Mouse (Mus musculus) left cerebral cortex, postnatal 36 days (tissue): Measurements from ENCODE around the gene Meioc. TPM values are rescaled to one million over a fixed set of nuclear protein-coding genes. Genes with fewer than 3 reads are reported as not detected.
"Not testable (repeated sequence)": the region's sequence is repeated elsewhere in the genome, so short reads cannot be mapped to it uniquely, and the experiment has no call there.

Experiments
- DNase-seq, 2 experiments: peaks; one replicate each; pipeline ENCODE4 v3.0.0; 2021 to 2022; ENCODE audit warnings: low spot score in 2 of 2, mixed read lengths in 1 of 2
- intact Hi-C: fragments of 180-260 bp; cut with DNase I; formaldehyde crosslinking; loops from one replicate; pipeline ENCODE4 v1.15.1; 2025
- microRNA-seq: library from miRNA; unstranded; fragments of <30 nt; microRNA quantifications from one replicate; pipeline ENCODE4 v1.2.0, GENCODE M21; 2022
- total RNA-seq, 2 experiments: library from RNA; stranded (reverse); gene quantifications; 2 replicates each; pipeline ENCODE4 v1.2.3; 2021

Meioc gene
- total RNA-seq, 2 experiments from 2014 or later, result not detected

DNA sequence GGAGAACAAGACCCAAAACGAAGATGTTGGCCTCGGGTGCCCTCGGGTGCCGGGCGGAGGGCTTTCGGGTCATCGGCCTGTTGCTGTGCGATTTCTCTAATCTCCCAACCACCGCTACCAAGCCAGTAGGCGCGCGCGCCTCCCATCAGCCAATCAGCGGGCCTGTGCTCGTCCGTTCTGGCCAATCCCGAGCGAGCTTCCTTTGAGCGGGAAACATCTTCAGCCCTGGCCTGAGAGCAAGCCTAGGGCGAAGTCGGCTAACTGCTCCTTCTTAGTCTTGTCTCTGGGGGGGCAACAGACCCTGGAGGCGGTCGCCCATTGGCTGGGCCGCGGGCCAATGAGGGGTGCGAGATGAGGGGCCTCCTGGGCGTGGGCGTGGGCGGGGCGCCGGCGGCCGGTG is 1.6 kb downstream of the Meioc start:
- no peak for DNase-seq
- intact Hi-C loops, result no loop called here

DNA sequence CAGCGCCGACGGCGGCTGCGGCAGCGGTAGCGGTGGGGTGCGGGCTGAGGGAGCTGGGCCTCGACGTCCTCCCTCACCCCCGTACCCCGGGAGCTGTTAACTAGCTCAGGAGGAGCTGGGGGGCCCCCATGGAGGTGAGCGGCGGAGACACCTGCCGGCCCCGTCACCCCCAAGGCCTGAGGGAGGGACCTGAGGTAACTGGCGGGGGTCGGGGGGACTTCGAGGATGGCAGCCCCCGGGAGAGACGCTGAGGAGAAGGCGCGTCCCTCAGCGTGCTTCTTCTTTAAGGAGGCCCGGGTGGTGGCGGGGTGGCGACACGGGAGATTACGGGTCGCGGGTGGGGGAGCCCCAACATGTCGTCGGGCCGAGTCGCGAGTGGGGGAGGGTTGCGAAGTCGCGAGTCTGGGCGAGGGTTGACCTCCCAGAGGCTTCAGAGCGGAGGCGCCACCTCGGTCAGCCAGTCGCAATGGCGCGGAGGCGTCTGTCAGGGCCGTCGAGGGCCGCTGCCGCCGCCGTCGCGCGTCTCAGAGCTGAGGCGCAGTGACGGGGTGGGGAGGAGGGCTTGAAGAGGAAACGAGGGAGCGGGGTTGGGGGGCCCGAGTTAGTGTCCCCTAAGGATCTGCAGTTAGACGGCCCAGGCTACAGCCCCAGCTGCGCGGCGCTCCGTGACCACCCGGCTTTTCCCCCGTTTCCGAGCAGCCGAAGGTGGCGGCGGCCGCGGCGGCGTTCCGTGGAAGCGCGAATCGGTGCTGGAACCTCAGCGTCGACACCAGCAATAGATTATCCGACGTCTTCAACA is 2.3 kb downstream of the Meioc start:
- no peak for DNase-seq
- intact Hi-C loops, result no loop called here

DNA sequence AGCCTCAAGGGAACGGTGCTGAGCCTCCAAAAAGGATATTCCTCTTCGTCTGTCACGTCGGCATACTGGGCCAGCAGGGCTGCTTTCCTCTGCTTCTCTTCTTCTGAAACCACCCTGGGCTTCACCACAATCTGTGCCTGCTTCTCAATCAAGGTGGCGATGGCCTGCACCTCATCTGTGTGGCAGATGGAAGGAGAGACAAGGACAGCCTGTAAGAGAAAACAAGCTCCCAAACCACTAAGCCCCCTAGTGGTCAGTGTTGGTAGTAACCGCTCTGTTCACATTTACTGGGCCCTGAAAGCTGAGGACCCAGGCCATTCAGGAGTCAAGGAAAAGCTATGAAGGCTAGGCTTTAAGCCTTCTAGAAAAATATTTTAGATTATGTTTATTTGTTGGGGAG is 26.6 kb downstream of the Meioc start:
- intact Hi-C loops, result no loop called here
- DNase-seq, result peak; percentile 51 to 61

DNA sequence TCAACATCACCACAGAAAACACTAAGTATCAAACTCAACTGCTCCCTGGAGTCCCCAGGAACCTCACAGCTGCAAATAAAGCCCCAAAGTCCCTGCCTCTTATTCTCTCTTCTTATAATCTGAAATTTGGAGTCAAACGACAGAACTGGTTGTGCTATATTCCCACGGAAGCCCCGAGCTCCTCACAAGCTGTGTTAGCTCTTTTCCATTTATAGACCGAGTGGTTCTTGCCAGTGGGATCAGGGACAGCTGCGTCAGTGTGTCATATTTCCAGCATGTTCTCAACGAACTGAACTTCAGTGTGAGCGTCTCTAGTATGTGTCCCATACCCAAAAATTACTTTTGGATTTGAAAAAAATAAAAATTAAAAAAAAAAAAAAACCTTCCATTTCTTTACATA is 31.8 kb downstream of the Meioc start:
- intact Hi-C loops, result no loop called here
- no peak for DNase-seq

DNA sequence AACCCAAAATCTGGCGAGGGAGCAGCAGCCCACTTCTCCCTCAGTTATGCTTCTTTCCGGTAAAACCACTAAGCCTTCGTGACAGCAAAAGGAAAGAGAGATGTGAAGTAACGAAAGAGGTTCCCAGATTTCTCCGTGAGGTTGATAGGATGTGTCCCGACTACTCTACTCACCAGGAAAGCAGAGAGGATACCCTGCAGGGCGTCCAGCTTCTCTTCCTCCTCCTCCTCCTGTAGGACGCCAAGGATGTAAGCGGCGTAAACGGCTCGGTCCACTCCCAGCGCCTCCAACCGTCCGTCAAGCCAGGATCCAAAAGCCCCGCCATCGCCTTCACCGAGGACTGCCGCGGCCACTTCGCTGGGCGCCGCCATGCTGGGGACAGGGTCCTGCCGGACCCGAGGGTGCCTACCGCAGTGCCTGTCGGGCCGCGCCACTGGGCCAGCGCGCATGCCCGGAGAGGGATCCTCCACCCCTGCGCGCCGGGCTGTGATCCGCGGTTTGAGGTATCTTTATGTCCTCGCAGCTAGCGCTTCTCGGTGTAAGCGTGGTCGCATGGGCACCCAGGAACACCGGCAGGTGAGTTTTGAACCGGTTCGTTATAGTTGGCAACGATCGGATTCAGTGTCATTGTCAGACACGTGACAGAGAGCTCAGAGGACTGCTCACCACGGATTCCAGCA is 34.0 kb downstream of the Meioc start, which contains the start of gene Ccdc43:
TSS of gene Ccdc43 (minus strand) at position 445 of the 680 bp plus-strand sequence.
- intact Hi-C loops, result no loop called here
- DNase-seq, result peak; percentile 91 to 92

DNA sequence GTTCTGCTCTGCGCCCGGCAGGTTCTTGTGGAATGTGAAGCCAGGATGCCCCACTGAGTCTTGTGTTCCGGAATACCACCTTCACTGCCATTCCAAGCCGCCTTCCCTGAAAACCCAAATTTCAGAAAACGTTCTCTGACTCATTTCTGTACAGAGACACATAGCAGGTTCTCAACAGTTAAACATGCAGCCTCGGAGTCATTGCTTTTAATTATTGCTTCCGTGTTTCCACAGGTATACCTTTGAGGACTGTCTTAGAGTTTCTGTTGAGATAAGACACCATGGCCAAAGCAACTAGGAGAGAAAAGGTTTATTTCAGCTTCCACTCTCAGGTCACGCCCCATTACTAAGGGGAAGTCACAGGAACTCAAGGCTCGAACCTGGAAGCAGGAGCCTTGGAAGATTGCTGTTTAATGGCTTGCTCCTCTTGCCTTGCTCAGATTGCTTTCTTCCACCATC is 34.5 kb downstream of the Meioc start:
- intact Hi-C loops, result no loop called here
- DNase-seq, result no peak

DNA sequence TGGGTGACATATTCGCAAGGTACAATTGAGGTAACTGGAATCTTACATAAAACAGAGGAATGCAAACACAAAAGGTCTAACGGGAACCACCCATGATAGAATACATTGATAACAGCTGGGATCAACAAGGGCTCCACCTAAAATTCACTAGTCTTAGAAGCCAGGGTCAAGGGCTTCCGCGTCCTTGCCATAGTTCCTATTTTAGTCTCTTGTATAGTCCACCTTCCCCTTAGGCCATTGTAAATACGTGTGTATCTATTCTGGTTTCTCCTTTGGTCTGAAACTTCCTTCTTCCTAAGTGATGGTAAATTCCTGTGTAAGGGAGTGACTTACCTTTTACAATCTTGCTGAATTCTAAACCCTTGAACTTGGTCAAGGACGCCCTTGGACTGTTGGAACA is 38.7 kb downstream of the Meioc start:
- intact Hi-C loops, DNase-seq: not testable (repeated sequence)

DNA sequence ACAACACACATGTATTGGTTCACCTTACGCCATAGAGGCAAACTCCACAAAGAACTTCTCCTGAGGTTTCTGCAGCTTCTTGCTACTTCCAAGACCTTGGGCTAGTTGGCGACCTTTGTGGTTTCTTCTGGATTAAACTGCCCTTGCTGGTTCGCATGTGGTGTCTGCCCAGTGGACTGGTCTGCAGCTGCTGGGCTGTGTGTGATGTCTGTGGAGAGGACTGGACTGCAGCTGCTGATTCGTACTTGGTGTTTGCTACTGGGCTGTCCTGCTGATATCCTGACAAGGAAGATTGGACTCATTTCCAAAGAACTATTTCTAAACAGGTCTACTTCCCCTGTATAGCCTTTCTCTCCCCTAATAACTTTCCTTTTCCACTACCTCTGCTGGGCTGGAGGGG is 48.9 kb downstream of the Meioc start:
- intact Hi-C loops, result no loop called here
- DNase-seq, result no peak

DNA sequence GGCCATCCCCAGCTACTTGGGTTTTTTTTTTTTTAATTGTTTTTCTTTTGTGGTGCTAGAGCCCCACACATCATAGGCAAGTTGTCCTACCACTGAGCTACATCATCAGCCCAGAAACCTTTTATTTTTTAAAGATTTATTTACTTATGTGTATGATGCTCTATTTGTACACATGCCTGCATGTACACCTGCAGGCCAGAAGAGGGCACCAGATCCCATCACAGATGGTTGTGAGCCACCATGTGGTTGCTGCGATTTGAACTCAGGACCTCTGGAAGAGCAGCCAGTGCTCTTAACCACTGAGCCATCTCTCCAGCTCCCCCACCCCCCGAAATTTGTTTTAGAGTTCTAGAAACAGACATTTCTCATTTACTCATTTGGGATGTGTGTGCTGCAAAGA is 51.1 kb downstream of the Meioc start:
- intact Hi-C loops, DNase-seq: not testable (repeated sequence)

DNA sequence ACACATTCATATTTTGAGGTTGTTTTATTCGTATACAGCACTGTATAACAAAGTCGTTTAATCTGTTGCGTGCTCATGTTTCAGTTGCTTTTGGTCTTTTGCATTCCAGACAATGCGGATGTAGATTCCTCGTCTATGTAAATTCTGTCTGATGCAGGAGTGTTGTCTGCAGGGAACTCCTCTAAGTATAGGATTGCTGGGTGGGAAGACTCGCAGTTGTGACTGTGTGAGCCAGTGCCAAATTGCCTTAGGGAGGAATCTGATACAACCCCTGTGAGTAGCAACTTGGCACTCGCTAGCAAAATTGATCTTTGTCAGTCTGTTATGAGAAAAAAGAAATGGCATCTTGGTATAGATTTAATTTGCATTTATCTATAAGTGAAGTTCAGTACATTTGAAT is 52.6 kb downstream of the Meioc start:
- intact Hi-C loops, result no loop called here

DNA sequence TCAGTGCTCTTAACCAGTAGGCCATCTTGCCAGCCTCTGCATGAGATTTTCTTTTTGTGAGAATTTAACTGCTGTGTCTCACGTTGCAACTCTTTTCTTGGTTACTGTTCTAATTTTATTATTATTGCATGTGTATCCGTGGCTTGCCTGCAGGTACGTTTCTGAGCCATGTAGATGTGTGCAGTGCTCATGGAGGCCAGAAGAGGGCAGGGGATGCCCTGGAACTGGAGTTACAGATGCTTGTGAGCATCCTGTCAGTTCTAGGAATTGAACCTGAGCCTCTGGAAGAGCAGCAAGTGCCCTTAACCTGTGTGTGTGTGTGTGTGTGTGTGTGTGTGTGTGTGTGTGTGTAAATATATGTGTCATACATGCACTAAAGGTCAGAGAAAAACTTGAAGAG is 62.1 kb downstream of the Meioc start:
- intact Hi-C loops, result no loop called here
- no peak for DNase-seq

More for the DNA sequence above, 52.6 kb downstream of the Meioc start:
- no peak for DNase-seq

DNA sequence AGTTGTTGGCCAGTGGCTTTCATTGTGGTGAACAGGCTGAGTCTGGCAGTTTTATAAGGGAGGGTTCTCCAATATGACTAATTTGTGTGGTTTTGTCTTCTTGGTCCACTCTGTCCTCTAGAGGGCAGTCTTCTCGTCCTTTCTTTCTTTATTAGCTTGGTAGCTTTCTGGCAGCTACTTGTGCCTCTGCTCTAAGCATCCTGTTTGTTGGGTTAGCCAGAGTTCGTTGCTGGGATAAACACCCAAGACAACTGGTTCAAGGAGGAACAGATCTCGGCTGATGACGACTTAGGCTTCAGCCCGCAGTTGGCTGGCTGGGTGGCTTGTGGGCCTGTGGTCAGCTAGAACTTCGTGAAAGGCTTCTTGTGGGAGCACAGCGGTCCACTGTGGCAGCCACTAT is 65.1 kb downstream of the Meioc start:
- no peak for DNase-seq
- intact Hi-C loops, result no loop called here

DNA sequence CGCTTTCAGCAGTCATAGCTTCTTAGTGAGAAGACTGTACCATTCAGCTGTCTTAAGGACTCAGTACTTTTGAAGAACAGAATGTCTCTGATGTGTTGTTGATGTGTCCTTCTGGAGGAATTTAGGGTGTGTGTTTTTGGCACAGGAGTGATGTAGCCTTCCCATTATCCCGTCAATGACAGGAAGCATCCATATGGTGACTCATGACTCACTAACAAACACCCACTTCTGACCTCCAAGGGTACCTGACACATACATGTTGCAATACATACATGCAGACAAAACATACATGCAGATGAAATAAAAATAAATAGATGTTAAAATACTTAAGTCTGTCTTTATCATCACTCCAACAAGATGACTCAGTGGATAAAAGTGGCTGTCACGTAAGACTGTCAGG is 66.3 kb downstream of the Meioc start:
- intact Hi-C loops, result no loop called here
- DNase-seq, result no peak

DNA sequence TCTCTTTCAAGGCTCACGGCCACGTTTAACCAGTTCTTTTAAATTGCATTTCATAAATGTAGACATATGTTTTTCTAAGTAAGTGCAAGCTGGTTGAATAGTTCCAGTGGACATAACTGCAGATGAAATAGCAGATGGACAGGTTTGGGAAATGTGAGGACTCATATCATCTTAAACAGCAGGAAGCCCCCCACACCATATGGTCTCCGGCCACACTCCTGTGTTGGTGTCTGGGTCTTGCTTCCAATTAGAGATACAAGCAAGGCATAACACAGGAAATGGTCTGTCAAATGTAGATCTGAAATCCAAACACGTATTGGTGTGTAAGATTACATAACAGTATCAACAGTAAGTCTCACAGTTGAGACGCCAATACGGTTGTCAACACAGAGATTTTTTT is 67.8 kb downstream of the Meioc start:
- intact Hi-C loops, result no loop called here
- no peak for DNase-seq

Small RNA genes lying within 50 kb of the gene (microRNA-seq; reads per million reads assigned to microRNA genes)
- gene Gm22920, result not detected

Other genes starting within 250 kb of the Meioc start
- gene Grn, start 233.4 kb upstream of the Meioc start, total RNA-seq, result 10 to 100 TPM; 58.3 to 60.1 TPM
- gene Fam171a2, start 216.0 kb upstream of the Meioc start, total RNA-seq, result 100 to 1,000 TPM; 116 to 117 TPM
- 1 to 10 TPM; 2.5 to 2.7 TPM for gene Itga2b, start 193.6 kb upstream of the Meioc start, total RNA-seq
- gene Gpatch8, start 107.3 kb upstream of the Meioc start, total RNA-seq, result 10 to 100 TPM; 46.0 to 65.5 TPM
- gene Gm11627, start 84.3 kb upstream of the Meioc start, total RNA-seq, result 1 to 10 TPM; 5.0 to 8.7 TPM
- gene Fzd2, start 59.3 kb upstream of the Meioc start, total RNA-seq, result 10 to 100 TPM; 10.5 to 12.7 TPM
- 10 to 100 TPM; 25.9 to 27.0 TPM for gene Ccdc43, start 34.1 kb downstream of the Meioc start, total RNA-seq
- 100 to 1,000 TPM; 129 to 139 TPM for gene Adam11, start 97.7 kb downstream of the Meioc start, total RNA-seq
- 1 to 10 TPM; 6.0 to 7.5 TPM for gene Gjc1, start 156.0 kb downstream of the Meioc start, total RNA-seq
- 1 to 10 TPM; 4.7 to 5.3 TPM for gene Higd1b, start 172.1 kb downstream of the Meioc start, total RNA-seq
- 100 to 1,000 TPM; 123 to 135 TPM for gene Eftud2, start 217.3 kb downstream of the Meioc start, total RNA-seq
- 1 to 10 TPM; 2.0 to 3.6 TPM for gene Ccdc103, start 217.5 kb downstream of the Meioc start, total RNA-seq
- under 1 TPM in 1 of 2 experiments, not detected in 1; 0.20 TPM for gene Fam187a, start 221.5 kb downstream of the Meioc start, total RNA-seq
- 100 to 1,000 TPM; 127 TPM for gene Gfap, start 237.2 kb downstream of the Meioc start, total RNA-seq